Mouse (Mus musculus) embryonic stem cell, embryonic (primary cell): ENCODE results near the gene Cpne7.
"Not testable (repeated sequence)": the region's sequence is repeated elsewhere in the genome, so short reads cannot be mapped to it uniquely, and the experiment has no call there.

Experiments used
- CTCF ChIA-PET, 4 experiments: fragments of 300-600 bp in 2 of 4; fragments of 350-600 bp in 2 of 4; sonication (Branson Sonifier 250); formaldehyde crosslinking; loops; one replicate each; lab custom pipeline; 2022; ENCODE audit warnings: inconsistent platforms in 2 of 4; lab: Charles Lee
- POLR2A ChIA-PET, 4 experiments: fragments of 300-600 bp in 2 of 4; fragments of 350-600 bp in 2 of 4; sonication (Branson Sonifier 250); formaldehyde crosslinking; loops; one replicate each; lab custom pipeline; 2022; ENCODE audit warnings: antibody characterized with exemption in 4 of 4, inconsistent platforms in 1 of 4; lab: Charles Lee

The Cpne7 gene

GRCm38 (mm10) chr8:123117127-123117731 is at the start of gene Cpne7:
Gene Cpne7, plus strand, starts transcription at chr8:123117374.
- ChIA-PET POLR2A (interaction anchor here in 3 of 4 experiments (0.6 to 4.8 kb wide), 11 partner anchors 9 to 421 kb away, joined by 3 to 27 read pairs (median 3); partner anchors contain the start of genes Chmp1a (in 1 of the 3) and Spata33 (in 1 of the 3)), CTCF (interaction anchor here in 3 of 4 experiments (0.5 to 1.9 kb wide), 9 partner anchors 9 to 173 kb away, joined by 3 to 8 read pairs (median 4); partner anchors contain the start of genes Chmp1a (in 1 of the 3) and Spata33 (in 1 of the 3))

DNA sequence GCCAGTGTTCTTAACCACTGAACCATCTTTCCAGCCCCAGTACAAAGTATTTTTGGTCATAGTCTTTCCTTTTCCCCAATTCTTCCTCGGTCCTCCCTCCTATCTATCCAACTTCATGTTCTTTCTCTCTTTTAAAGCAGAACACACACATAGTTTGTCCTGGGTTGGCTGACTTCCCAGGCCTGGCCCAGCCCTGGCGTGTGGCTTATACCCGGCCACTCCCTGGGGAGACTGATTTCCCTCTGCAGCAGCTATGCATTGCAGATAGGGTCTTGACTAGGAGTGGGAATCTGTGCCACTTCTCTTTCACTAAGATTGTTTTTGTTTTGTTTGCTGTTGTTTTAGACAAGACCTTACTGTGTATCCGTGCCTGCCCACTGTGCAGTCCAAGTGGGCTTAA is 46.0 kb upstream of the Cpne7 start:
- CTCF ChIA-PET: interaction anchor here in 1 of 4 experiments (0.6 kb wide), 1 partner anchor 190 kb away, joined by 3 read pairs; no protein-coding TSS in a partner anchor
- POLR2A ChIA-PET: interaction anchor here in 1 of 4 experiments (1.5 kb wide), 1 partner anchor 15 kb away, joined by 5 read pairs; no protein-coding TSS in a partner anchor

GRCm38 (mm10) chr8:123077213-123077612 is 40.0 kb upstream of the Cpne7 start:
- CTCF ChIA-PET: no interaction called here
- POLR2A ChIA-PET: interaction anchor here in 2 of 4 experiments (1.3 to 3.1 kb wide), 5 partner anchors 12 to 32 kb away, joined by 3 to 18 read pairs (median 3); no protein-coding TSS in a partner anchor

GRCm38 (mm10) chr8:123082993-123083392 is 34.2 kb upstream of the Cpne7 start:
- ChIA-PET CTCF (no interaction called here), POLR2A (interaction anchor here in 2 of 4 experiments (0.6 to 1.8 kb wide), 5 partner anchors 8 to 135 kb away, joined by 3 to 6 read pairs (median 3); no protein-coding TSS in a partner anchor)

- POLR2A ChIA-PET: interaction anchor here in 1 of 4 experiments (0.6 to 1.3 kb wide), 5 partner anchors 9 to 158 kb away, joined by 3 to 6 read pairs (median 3); no protein-coding TSS in a partner anchor
- CTCF ChIA-PET: no interaction called here
These were observed 33.6 kb upstream of the Cpne7 start for GRCm38 (mm10) chr8:123083610-123084009.

DNA sequence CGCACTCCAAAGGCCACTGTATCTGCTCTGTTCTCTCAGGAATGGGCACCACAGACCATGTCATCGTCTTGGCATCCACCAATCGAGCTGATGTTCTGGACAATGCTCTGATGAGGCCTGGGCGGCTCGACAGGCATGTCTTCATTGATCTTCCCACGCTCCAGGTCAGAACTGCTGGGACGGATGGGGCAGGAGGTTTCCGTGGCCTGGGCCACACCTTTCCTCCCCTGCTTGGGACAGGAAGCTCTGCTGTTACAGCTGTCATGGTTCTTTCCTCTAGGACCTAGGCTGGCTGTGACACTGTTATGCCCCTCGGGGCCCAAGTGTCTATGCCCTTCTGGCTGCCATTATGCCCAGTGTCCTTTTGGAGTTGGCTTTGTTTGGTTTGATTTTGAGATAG is 29.9 kb upstream of the Cpne7 start:
- CTCF ChIA-PET: interaction anchor here in 1 of 4 experiments (0.6 kb wide), 1 partner anchor 599 kb away, joined by 4 read pairs; no protein-coding TSS in a partner anchor
- POLR2A ChIA-PET: interaction anchor here in 1 of 4 experiments (1.0 to 6.2 kb wide), 2 partner anchors 11 to 13 kb away, joined by 3 to 26 read pairs; no protein-coding TSS in a partner anchor

GRCm38 (mm10) chr8:123097216-123097615 is 20.0 kb upstream of the Cpne7 start:
- CTCF ChIA-PET: interaction anchor here in 1 of 4 experiments (0.8 kb wide), 1 partner anchor 11 kb away, joined by 3 read pairs; no protein-coding TSS in a partner anchor
- POLR2A ChIA-PET: no interaction called here

DNA sequence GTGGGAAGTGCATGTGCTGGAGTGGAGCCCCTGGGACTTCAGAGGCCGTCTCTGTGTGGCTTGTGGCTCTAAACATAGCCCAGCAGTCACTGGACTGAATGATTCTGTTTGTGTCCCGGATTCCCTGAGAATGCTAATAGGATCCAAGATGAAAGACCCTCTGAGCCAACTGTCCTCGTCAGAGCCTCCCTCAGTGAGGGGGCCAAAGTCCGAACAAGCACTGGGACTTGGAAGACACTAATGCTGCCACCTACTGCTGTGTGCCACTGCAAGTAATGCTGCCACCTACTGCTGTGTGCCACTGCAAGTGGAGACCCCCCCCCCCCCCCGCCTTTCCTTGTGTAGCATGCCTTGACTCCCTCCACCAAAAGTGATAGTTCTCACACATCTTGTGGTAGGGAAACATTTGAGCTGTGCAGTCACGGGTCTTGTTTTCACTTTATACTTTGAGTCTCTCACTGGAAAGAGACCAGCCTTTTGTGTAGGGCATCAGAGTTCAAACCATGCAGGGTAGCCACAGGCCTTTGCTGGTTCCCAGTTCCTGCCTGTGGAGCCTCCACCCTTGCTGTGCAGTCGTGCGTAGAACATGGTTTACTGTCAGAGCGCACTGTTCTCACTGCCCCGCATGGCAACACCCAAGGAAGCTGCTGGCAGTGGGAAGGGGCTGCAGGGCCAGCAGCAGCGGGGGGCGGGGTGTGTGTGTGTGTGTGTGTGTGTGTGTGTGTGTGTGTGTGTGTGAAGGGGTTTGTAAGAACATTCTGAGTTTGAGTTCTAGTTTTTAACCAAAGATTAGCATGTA is 19.2 kb upstream of the Cpne7 start:
- POLR2A ChIA-PET: interaction anchor here (0.6 to 1.0 kb wide), 5 partner anchors 8 to 433 kb away, joined by 3 to 4 read pairs (median 3); no protein-coding TSS in a partner anchor
- CTCF ChIA-PET: interaction anchor here in 1 of 4 experiments (1.2 kb wide), 1 partner anchor 10 kb away, joined by 3 read pairs; no protein-coding TSS in a partner anchor

DNA sequence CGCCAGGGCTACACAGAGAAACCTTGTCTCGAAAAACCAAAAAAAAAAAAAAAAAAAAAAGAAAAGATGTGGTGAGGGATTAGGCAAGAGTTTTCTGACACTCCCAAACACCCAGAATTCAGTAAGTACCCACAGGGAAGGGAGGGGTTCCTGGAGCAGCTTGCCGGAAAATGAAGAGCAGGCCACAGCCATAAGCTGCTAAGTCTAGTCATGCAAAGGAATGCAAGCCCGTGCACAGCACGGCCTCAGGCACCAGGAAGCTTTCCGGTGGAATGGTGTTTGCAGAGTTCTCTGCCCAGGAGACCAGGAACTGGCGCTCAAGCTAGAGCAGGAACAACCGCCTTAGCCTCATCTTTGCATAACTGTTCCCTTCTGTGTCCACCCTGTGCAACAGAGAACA is 16.9 kb upstream of the Cpne7 start:
- POLR2A ChIA-PET: interaction anchor here (0.5 to 2.5 kb wide), 46 partner anchors 9 to 657 kb away, joined by 3 to 26 read pairs (median 4); partner anchors contain the start of genes Chmp1a (in 3 of the 4), Spata33 (in 3 of the 4), Ankrd11 (in 1 of the 4) and Mvd (in 1 of the 4)

GRCm38 (mm10) chr8:123101244-123101643 is 15.9 kb upstream of the Cpne7 start:
- ChIA-PET POLR2A (interaction anchor here in 3 of 4 experiments (0.6 to 2.5 kb wide), 39 partner anchors 9 to 658 kb away, joined by 3 to 26 read pairs (median 4); partner anchors contain the start of genes Chmp1a (in 2 of the 3), Spata33 (in 2 of the 3), Spg7 (in 2 of the 3) and Ankrd11 (in 1 of the 3)), CTCF (interaction anchor here (0.6 to 1.7 kb wide), 10 partner anchors 21 to 267 kb away, joined by 3 to 11 read pairs (median 4); no protein-coding TSS in a partner anchor)

More for the DNA sequence above, 16.9 kb upstream of the Cpne7 start:
- CTCF ChIA-PET: interaction anchor here (0.6 to 1.7 kb wide), 11 partner anchors 11 to 266 kb away, joined by 3 to 11 read pairs (median 4); no protein-coding TSS in a partner anchor

DNA sequence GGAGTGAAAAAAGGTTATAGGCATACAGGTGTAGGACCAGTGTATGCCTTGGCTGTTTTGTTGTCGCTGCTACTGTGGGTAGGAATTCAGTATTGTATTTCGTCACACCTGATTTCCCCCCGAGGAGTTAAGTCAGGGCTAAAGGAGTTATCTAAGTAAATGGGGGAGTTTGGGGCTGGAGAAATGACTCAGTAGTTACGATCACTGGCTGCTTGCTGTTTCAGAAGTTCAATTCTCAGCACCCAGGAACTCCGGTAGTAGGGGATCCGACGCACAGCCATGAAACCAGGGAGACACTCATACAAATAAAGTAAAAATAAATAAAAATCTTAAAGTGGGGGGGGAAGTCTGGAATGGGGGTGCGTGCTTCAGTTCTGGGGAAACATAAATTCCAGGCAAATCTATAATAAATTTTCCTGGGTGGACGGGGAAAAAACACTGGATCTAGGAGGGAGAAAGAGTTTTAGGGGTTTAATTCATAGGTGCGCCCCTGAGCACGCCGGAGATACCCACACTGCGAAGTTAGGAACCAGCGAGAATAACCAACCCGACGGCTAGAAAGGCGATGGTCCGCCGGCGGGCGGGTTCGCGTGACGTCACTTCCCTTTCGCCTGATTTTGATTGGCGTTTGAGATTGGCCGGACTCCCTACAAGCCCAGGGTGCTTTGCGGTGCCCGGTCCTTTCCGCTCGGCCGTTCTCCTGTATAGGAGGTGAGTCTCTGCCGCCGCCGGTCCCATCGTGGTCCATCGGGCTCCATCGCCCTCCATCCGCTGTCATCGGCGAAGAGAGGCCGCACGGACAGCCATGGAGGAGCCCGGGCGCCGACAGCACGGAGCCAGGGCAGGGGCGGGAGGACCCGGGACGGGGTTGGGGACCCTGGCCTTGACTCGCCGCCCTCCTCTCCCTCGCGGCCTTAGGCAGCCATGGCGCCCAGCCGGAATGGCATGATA is 15.2 kb upstream of the Cpne7 start, which contains the start of gene Rpl13:
TSS of gene Rpl13 (plus strand) at position 616 of the 951 bp plus-strand sequence.
- POLR2A ChIA-PET: interaction anchor here in 3 of 4 experiments (0.6 to 2.8 kb wide), 47 partner anchors 9 to 659 kb away, joined by 3 to 26 read pairs (median 5); partner anchors contain the start of genes Chmp1a (in 2 of the 3), Spata33 (in 2 of the 3), Ankrd11 (in 1 of the 3) and Mvd (in 1 of the 3)
- CTCF ChIA-PET: interaction anchor here in 2 of 4 experiments (1.1 to 1.4 kb wide), 2 partner anchors 195 to 267 kb away, joined by 3 to 11 read pairs; no protein-coding TSS in a partner anchor

DNA sequence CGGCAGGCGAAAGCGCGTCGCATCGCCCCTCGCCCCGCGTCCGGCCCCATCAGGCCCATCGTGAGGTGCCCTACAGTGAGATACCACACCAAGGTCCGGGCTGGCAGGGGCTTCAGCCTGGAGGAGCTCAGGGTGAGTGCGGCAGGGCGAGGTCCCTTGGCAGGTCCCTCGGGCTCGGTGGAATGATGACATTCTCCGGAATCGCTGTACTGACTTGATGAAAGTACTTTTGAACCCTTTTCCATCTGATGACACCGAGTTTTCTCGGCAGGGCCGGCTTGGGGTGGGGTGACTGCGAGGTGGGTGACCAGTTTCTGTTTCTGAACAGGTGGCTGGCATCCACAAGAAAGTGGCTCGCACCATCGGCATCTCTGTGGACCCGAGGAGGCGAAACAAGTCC is 14.3 kb upstream of the Cpne7 start:
- CTCF ChIA-PET: not testable (repeated sequence)
- POLR2A ChIA-PET: interaction anchor here in 3 of 4 experiments (0.6 to 2.8 kb wide), 57 partner anchors 9 to 580 kb away, joined by 3 to 15 read pairs (median 4); partner anchors contain the start of genes Chmp1a (in 3 of the 3), Spata33 (in 3 of the 3), Ankrd11 (in 2 of the 3) and Spata2l (in 2 of the 3)

- CTCF ChIA-PET: no interaction called here
These were observed 13.9 kb upstream of the Cpne7 start for GRCm38 (mm10) chr8:123103285-123103684.

GRCm38 (mm10) chr8:123104046-123104767 is 13.0 kb upstream of the Cpne7 start:
- ChIA-PET CTCF (interaction anchor here in 1 of 4 experiments (0.6 kb wide), 1 partner anchor 38 kb away, joined by 3 read pairs; no protein-coding TSS in a partner anchor), POLR2A (interaction anchor here (0.6 to 2.8 kb wide), 71 partner anchors 9 to 1741 kb away, joined by 3 to 15 read pairs (median 4); partner anchors contain the start of genes Chmp1a (in 3 of the 4), Spata33 (in 3 of the 4), Spata2l (in 2 of the 4) and Ankrd11 (in 1 of the 4))

More at GRCm38 (mm10) chr8:123103285-123103684, 13.9 kb upstream of the Cpne7 start:
- POLR2A ChIA-PET: interaction anchor here in 3 of 4 experiments (0.6 to 2.8 kb wide), 72 partner anchors 8 to 1742 kb away, joined by 3 to 15 read pairs (median 4); partner anchors contain the start of genes Chmp1a (in 3 of the 3), Spata33 (in 3 of the 3), Ankrd11 (in 2 of the 3) and Spata2l (in 2 of the 3)
